Mouse (Mus musculus) midbrain, postnatal 0 days (tissue): Measurements from ENCODE around the gene Nsmce4a. TPM values are rescaled to one million over a fixed set of nuclear protein-coding genes. Genes with fewer than 3 reads are reported as not detected.
A peak's percentile ranks its signal among the peaks of the same experiment; 100 is the strongest.

Source experiments
- ATAC-seq: fragments of 200-750 bp; cut with Nextera tagmentation; 2 replicates; pipeline ENCODE4 v1.8.0; 2017; ENCODE audit warnings: moderate number of reproducible peaks, mild to moderate bottlenecking, moderate TSS enrichment, moderate library complexity; ENCODE audit not compliant: low FRiP score
- DNase-seq: peaks from one replicate; pipeline ENCODE4 v3.0.0-alpha.2; 2015; ENCODE audit warnings: low spot score
- H3K27ac ChIP-seq: fragments of 300-500 bp; sonication (generic); 2 replicates; pipeline ENCODE4 v1.5.1; 2014; ENCODE audit warnings: low read depth, mild to moderate bottlenecking, low read length, mixed read lengths
- H3K27me3 ChIP-seq: fragments of 300-500 bp; sonication (generic); 2 replicates; pipeline ENCODE4 v1.6.1; 2014; ENCODE audit warnings: low read length, control low read depth, mixed read lengths; ENCODE audit not compliant: insufficient read depth
- H3K36me3 ChIP-seq: fragments of 300-500 bp; sonication (generic); 2 replicates; pipeline ENCODE4 v1.6.1; 2014; ENCODE audit warnings: low read length, control low read depth, mixed read lengths; ENCODE audit not compliant: insufficient read depth
- H3K4me1 ChIP-seq: fragments of 300-500 bp; sonication (generic); 2 replicates; pipeline ENCODE4 v1.6.1; 2014; ENCODE audit warnings: mild to moderate bottlenecking, control low read depth, antibody characterized with exemption, low read length, mixed read lengths; ENCODE audit not compliant: insufficient read depth
- H3K4me2 ChIP-seq: fragments of 300-500 bp; sonication (generic); 2 replicates; pipeline ENCODE4 v1.6.1; 2014; ENCODE audit warnings: low read depth, mild to moderate bottlenecking, low read length, mixed read lengths; ENCODE audit not compliant: poor library complexity, severe bottlenecking
- H3K4me3 ChIP-seq: fragments of 300-500 bp; sonication (generic); 2 replicates; pipeline ENCODE4 v1.5.1; 2014; ENCODE audit warnings: low read depth, mild to moderate bottlenecking, low read length, moderate library complexity
- H3K9ac ChIP-seq: fragments of 300-500 bp; sonication (generic); replicated peaks from 2 replicates; pipeline ENCODE4 v1.6.1; 2014; ENCODE audit warnings: mild to moderate bottlenecking, low read length, moderate library complexity, mixed read lengths; ENCODE audit not compliant: poor library complexity, severe bottlenecking
- H3K9me3 ChIP-seq: fragments of 300-500 bp; sonication (generic); 2 replicates; pipeline ENCODE4 v1.6.1; 2016; ENCODE audit warnings: low read length, control low read depth
- CTCF ChIP-seq: IDR thresholded peaks from 2 replicates; pipeline ENCODE4 v1.5.1; 2016; ENCODE audit warnings: antibody characterized with exemption, mild to moderate bottlenecking
- WGBS: fragments of 180-500 bp; shearing (Covaris S2); extraction: QIAGEN DNeasy Blood & Tissue Kit; methylation state at CpG from one replicate; pipeline ENCODE4 v1.1.7; 2014; 5-methylcytosine and 5-hydroxymethylcytosine counted together
- polyA plus RNA-seq: library from polyadenylated mRNA; unstranded; fragments of >200 nt; fragmentation: Nextera tagmentation; extraction: Ambion mirVana; gene quantifications from 2 replicates; pipeline ENCODE4 v1.2.1, GENCODE M21; 2015
- total RNA-seq: library from RNA; depleted of rRNA; stranded (reverse); fragments of >200 nt; gene quantifications from 2 replicates; pipeline ENCODE4 v1.2.3, GENCODE M21; 2014

Nsmce4a gene
- total and polyA plus RNA-seq, 2 experiments from 2014 or later, result 38.7 to 67.7 TPM

- Histone ChIP-seq H3K36me3 (no peaks in the 10 kb centered on the region), H3K27ac (peak overlapping the region; percentile 32; the same call in 1 of the 2 replicates), H3K27me3 (no peaks in the 10 kb centered on the region), H3K4me1 (peaks cover 5% of the 10 kb centered on the region; the same call in 1 of the 2 replicates), H3K9me3 (no peaks in the 10 kb centered on the region), H3K4me2 (0 out of 2 replicates have a peak overlapping the region, but pooled peaks have one; percentile 4), H3K9ac (no peak overlapping the region), H3K4me3 (peak overlapping the region; percentile 89; the same call in 1 of the 2 replicates)
- ATAC-seq, result no peak
- no peak for TF ChIP-seq CTCF
- WGBS, result 86% methylated on average over 12 of the region's 12 CpGs
- no peak for DNase-seq
Observed at GRCm38 (mm10) chr7:130547635-130548175, 25.2 kb downstream of the Nsmce4a start.

- peak; percentile 89 for TF ChIP-seq CTCF
- Histone ChIP-seq H3K9ac (peak overlapping the region; percentile 86), H3K9me3 (no peaks in the 10 kb centered on the region), H3K4me1 (peaks cover 5% of the 10 kb centered on the region; the same call in 1 of the 2 replicates), H3K27me3 (no peaks in the 10 kb centered on the region), H3K4me3 (peak overlapping the region; percentile 89), H3K27ac (peak overlapping the region; percentile 91), H3K36me3 (no peaks in the 10 kb centered on the region), H3K4me2 (peak overlapping the region; percentile 51)
- DNase-seq (peak; percentile 94), ATAC-seq (peak; percentile 93)
- WGBS, result under 1% methylated on average over 70 of the region's 84 CpGs
Observed at GRCm38 (mm10) chr7:130546791-130547484, 26.0 kb downstream of the Nsmce4a start.

GRCm38 (mm10) chr7:130546421-130546790 is 26.5 kb downstream of the Nsmce4a start:
- peak overlapping the region; percentile 86 for H3K9ac ChIP-seq
- no peak for DNase-seq
- ATAC-seq, result 0 out of 2 replicates have a peak, but pooled peaks have one; percentile 14
- H3K4me1 ChIP-seq, result peaks cover 5% of the 10 kb centered on the region; the same call in 1 of the 2 replicates
- H3K4me2 ChIP-seq, result peak overlapping the region; percentile 51
- WGBS, result 5% methylated on average over 7 of the region's 7 CpGs
- no peak for TF ChIP-seq CTCF
- H3K9me3 ChIP-seq, result no peaks in the 10 kb centered on the region
- no peaks in the 10 kb centered on the region for H3K27me3 ChIP-seq
- peak overlapping the region; percentile 89 for H3K4me3 ChIP-seq
- no peaks in the 10 kb centered on the region for H3K36me3 ChIP-seq
- H3K27ac ChIP-seq, result peak overlapping the region; percentile 91

GRCm38 (mm10) chr7:130545893-130546292 is 27.0 kb downstream of the Nsmce4a start:
- ATAC-seq, result no peak
- 61% methylated on average over 3 of the region's 3 CpGs for WGBS
- no peaks in the 10 kb centered on the region for H3K9me3 ChIP-seq
- no peak for DNase-seq
- H3K27me3 ChIP-seq, result no peaks in the 10 kb centered on the region
- no peaks in the 10 kb centered on the region for H3K36me3 ChIP-seq
- H3K4me3 ChIP-seq, result peak overlapping the region; percentile 89
- peak overlapping the region; percentile 91 for H3K27ac ChIP-seq
- peaks cover 5% of the 10 kb centered on the region; the same call in 1 of the 2 replicates for H3K4me1 ChIP-seq
- H3K9ac ChIP-seq, result 0 out of 2 replicates have a peak overlapping the region, but pooled peaks have one; percentile 86
- TF ChIP-seq CTCF, result no peak
- peak overlapping the region; percentile 51 for H3K4me2 ChIP-seq

- Histone ChIP-seq H3K27ac (no peak overlapping the region), H3K27me3 (no peaks in the 10 kb centered on the region), H3K9ac (no peak overlapping the region), H3K36me3 (no peaks in the 10 kb centered on the region; the same call in 1 of the 2 replicates), H3K4me3 (no peak overlapping the region), H3K4me1 (peaks cover 5% of the 10 kb centered on the region; the same call in 1 of the 2 replicates), H3K4me2 (no peak overlapping the region), H3K9me3 (no peaks in the 10 kb centered on the region)
- 90% methylated on average over 5 of the region's 5 CpGs for WGBS
- no peak for ATAC-seq
- no peak for DNase-seq
- TF ChIP-seq CTCF, result no peak
Observed at GRCm38 (mm10) chr7:130545401-130545800, 27.5 kb downstream of the Nsmce4a start.

GRCm38 (mm10) chr7:130543181-130543580 is 29.7 kb downstream of the Nsmce4a start:
- H3K4me1 ChIP-seq, result peaks cover 5% of the 10 kb centered on the region; the same call in 1 of the 2 replicates
- H3K4me2 ChIP-seq, result no peak overlapping the region
- over 99% methylated on average over 4 of the region's 4 CpGs for WGBS
- TF ChIP-seq CTCF, result no peak
- no peak for DNase-seq
- H3K27ac ChIP-seq, result no peak overlapping the region
- no peak for ATAC-seq
- H3K9ac ChIP-seq, result no peak overlapping the region
- H3K9me3 ChIP-seq, result no peaks in the 10 kb centered on the region
- no peaks in the 10 kb centered on the region for H3K27me3 ChIP-seq
- H3K36me3 ChIP-seq, result peaks cover 17% of the 10 kb centered on the region
- no peak overlapping the region for H3K4me3 ChIP-seq
